Mouse (Mus musculus): ENCODE measurements around the gene Plcb2.

DNA sequence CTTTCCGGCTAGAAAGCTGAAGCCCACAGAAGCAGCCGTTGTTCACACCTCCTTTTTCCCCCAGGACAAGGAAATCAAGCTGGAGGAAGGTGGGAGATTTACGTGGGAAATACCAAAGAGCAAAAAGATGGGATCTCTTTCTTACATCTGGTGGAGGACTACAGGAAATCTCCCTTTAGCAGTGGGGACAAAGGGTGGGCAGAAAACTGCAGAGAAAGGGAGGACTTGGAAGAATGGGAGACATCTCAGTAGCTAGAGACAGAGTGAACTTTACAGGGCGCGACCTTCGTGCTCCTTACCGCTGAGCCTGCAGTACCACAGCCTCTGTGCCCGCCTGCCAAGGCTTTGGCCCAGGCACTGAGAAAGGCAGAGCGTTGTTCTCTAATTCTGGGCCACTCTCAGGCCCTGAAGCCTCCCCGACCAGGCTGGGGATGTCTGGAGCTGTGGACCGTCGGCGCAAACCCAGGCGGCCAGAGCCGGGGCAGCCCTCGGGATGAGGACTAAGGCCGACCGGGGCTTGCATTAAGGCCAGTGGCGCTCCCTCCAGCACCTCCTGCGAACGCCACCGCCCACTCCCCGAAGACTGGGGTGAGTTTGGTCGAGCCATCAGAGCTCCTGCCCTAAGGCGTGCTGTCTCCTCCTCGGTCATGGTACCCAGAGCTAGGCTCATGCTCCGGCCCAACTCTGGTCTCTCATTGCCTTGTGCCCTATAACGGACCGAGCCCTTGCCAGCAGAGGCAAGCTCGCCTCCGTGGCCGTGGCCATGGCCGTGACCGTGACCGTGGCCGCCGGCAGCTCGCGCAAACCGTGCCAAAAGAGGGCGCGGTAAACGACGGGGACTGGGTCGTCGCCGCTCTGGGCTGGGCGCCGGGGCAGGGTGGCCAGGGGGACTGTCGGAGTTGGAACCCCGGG is 26.0 kb downstream of the Plcb2 start:
- no peak for TF ChIP-seq POLR2A (IDR thresholded peaks at IDR 0.05; ENCODE audit: borderline replicate concordance, control insufficient read depth, low read depth, low read length)
- no peak for TF ChIP-seq CTCF (IDR thresholded peaks at IDR 0.05; ENCODE audit: control insufficient read depth, insufficient read depth, low read length)

Measured in bone marrow, adult 2 months (tissue).